Mouse (Mus musculus) brain, embryonic 14.5 days (tissue): Measurements from ENCODE around the gene Plk5.

Source experiments
- CTCF ChIP-seq: fragments of 200-500 bp; IDR thresholded peaks from 2 replicates; pipeline ENCODE4 v1.5.1; 2012; ENCODE audit warnings: inconsistent platforms, mild to moderate bottlenecking, moderate library complexity, borderline replicate concordance; ENCODE audit not compliant: insufficient read depth, insufficient read length; ENCODE audit errors: extremely low read depth
- POLR2A ChIP-seq: fragments of 200-500 bp; IDR thresholded peaks from 2 replicates; pipeline ENCODE4 v1.6.1; 2012; ENCODE audit warnings: mild to moderate bottlenecking, inconsistent platforms, borderline replicate concordance; ENCODE audit not compliant: poor library complexity, insufficient read depth, insufficient read length, severe bottlenecking; ENCODE audit errors: extremely low read depth

DNA sequence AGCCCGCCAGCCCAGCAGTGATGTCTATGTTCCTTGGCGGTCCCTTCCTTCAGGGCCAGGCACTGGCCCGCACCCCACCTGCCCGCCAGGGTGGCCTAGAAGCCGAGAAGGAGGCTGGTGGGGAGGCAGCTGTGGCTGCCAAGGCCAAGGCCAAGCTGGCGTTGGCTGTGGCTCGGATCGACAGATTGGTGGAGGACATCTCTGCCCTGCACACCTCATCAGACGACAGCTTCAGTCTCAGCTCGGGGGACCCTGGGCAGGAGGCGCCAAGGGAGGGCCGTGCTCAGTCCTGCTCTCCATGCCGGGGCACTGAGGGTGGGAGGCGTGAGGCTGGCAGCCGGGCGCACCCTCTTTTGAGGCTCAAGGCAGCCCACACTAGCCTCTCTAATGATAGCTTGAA, 44.7 kb upstream of the Plk5 start:
- TF ChIP-seq CTCF (no peak), POLR2A (no peak)
